Mouse (Mus musculus) hindbrain, embryonic 13.5 days (tissue): Measurements from ENCODE around the gene Apoh. TPM values are rescaled to one million over a fixed set of nuclear protein-coding genes. Genes with fewer than 3 reads are reported as not detected.

Source experiments
- ATAC-seq: fragments of 200-750 bp; cut with Nextera tagmentation; 2 replicates; pipeline ENCODE4 v1.8.0; 2017; ENCODE audit warnings: moderate TSS enrichment; ENCODE audit not compliant: low FRiP score
- H3K27ac ChIP-seq: fragments of 300-500 bp; sonication (generic); 2 replicates; pipeline ENCODE4 v1.5.1; 2015; ENCODE audit warnings: inconsistent platforms, mild to moderate bottlenecking, moderate library complexity
- H3K27me3 ChIP-seq: fragments of 300-500 bp; sonication (generic); 2 replicates; pipeline ENCODE4 v1.6.1; 2015; ENCODE audit warnings: mild to moderate bottlenecking, inconsistent platforms
- H3K36me3 ChIP-seq: fragments of 300-500 bp; sonication (generic); 2 replicates; pipeline ENCODE4 v1.6.1; 2015; ENCODE audit warnings: mild to moderate bottlenecking, inconsistent platforms
- H3K4me1 ChIP-seq: fragments of 300-500 bp; sonication (generic); replicated peaks from 2 replicates; pipeline ENCODE4 v1.6.1; 2015; ENCODE audit warnings: inconsistent platforms
- H3K4me2 ChIP-seq: fragments of 300-500 bp; sonication (generic); 2 replicates; pipeline ENCODE4 v1.6.1; 2015; ENCODE audit warnings: inconsistent platforms, mild to moderate bottlenecking, moderate library complexity
- H3K4me3 ChIP-seq: fragments of 300-500 bp; sonication (generic); 2 replicates; pipeline ENCODE4 v1.5.1; 2015; ENCODE audit warnings: mild to moderate bottlenecking, inconsistent platforms
- H3K9ac ChIP-seq: fragments of 300-500 bp; sonication (generic); 2 replicates; pipeline ENCODE4 v1.6.1; 2015; ENCODE audit warnings: mild to moderate bottlenecking, inconsistent platforms
- H3K9me3 ChIP-seq: fragments of 300-500 bp; sonication (generic); 2 replicates; pipeline ENCODE4 v1.6.1; 2016; ENCODE audit warnings: inconsistent platforms
- WGBS: fragments of 180-500 bp; shearing (Covaris S2); methylation state at CpG from one replicate; pipeline ENCODE4 v1.1.7; 2015; 5-methylcytosine and 5-hydroxymethylcytosine counted together
- polyA plus RNA-seq: library from polyadenylated mRNA; unstranded; fragments of >200 nt; fragmentation: Nextera tagmentation; extraction: Ambion mirVana; gene quantifications from 2 replicates; pipeline ENCODE4 v1.2.1, GENCODE M21; 2015

Apoh gene
- polyA plus RNA-seq, 1 experiment from 2014 or later = 0.14 TPM

- no peaks in the 10 kb centered on the region for H3K4me1 ChIP-seq
- H3K27ac ChIP-seq = no peak overlapping the region
- 86% methylated on average over 5 of the region's 5 CpGs for WGBS
- no peak overlapping the region for H3K4me2 ChIP-seq
- no peaks in the 10 kb centered on the region for H3K9me3 ChIP-seq
- H3K4me3 ChIP-seq = no peak overlapping the region
- H3K9ac ChIP-seq = no peak overlapping the region
- no peaks in the 10 kb centered on the region for H3K27me3 ChIP-seq
- no peak for ATAC-seq
- no peaks in the 10 kb centered on the region for H3K36me3 ChIP-seq
Observed at GRCm38 (mm10) chr11:108309791-108310190, 33.4 kb upstream of the Apoh start.

DNA sequence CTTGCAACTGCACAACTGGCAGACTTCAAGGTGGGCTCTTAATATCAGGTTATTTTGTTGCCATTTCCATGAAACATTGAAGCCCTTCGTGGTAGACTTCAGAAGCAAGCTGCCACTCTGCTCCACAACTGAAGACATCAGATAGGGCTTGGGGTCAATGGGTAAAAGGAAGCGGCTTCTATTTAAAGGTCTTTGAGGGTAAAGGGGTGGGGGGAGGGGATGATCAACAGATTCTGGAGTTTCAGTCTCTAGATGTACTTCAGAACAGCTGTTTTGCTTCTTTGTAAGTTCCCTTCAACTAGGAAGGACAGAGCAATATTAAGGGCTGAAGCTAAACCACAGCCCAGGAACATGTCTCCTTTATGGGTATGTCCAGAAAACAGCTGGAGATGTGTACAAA is 31.2 kb upstream of the Apoh start:
- 79% methylated on average over 2 of the region's 2 CpGs for WGBS
- Histone ChIP-seq H3K4me3 (no peak overlapping the region), H3K4me1 (no peaks in the 10 kb centered on the region), H3K4me2 (no peak overlapping the region), H3K36me3 (no peaks in the 10 kb centered on the region), H3K27me3 (no peaks in the 10 kb centered on the region), H3K27ac (no peak overlapping the region), H3K9me3 (no peaks in the 10 kb centered on the region), H3K9ac (no peak overlapping the region)
- ATAC-seq = no peak

- no peaks in the 10 kb centered on the region for H3K36me3 ChIP-seq
- ATAC-seq = no peak
- H3K9me3 ChIP-seq = no peaks in the 10 kb centered on the region
- no peak overlapping the region for H3K27ac ChIP-seq
- H3K27me3 ChIP-seq = no peaks in the 10 kb centered on the region
- no peaks in the 10 kb centered on the region for H3K4me1 ChIP-seq
- H3K4me2 ChIP-seq = no peak overlapping the region
- no peak overlapping the region for H3K9ac ChIP-seq
- H3K4me3 ChIP-seq = no peak overlapping the region
- 83% methylated on average over 5 of the region's 5 CpGs for WGBS
Observed at GRCm38 (mm10) chr11:108312516-108312915, 30.6 kb upstream of the Apoh start.

DNA sequence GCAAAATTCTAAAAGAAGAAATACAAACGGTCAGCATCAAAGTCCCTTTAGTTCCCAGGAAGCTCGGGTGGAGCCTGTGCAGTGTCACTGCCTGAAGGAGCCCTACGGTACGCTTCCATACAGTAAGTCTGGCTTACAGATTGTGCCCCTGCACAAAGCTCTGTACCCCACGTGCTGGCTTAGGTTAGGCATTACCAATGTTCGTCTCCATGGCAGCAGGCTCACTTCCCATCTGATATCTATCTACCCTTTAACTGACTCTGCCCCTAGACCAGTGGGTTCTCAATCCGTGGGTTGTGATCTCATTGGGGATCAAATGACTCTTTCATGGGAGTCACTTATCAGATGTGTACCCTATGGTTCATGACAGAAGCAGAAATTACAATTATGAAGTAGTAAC is 27.4 kb upstream of the Apoh start:
- no peaks in the 10 kb centered on the region for H3K9me3 ChIP-seq
- no peak overlapping the region for H3K27ac ChIP-seq
- 85% methylated on average over 7 of the region's 7 CpGs for WGBS
- no peaks in the 10 kb centered on the region for H3K27me3 ChIP-seq
- no peak for ATAC-seq
- H3K4me3 ChIP-seq = no peak overlapping the region
- no peaks in the 10 kb centered on the region for H3K36me3 ChIP-seq
- no peak overlapping the region for H3K4me2 ChIP-seq
- no peak overlapping the region for H3K9ac ChIP-seq
- 0 out of 2 replicates have a peak, but pooled peaks cover 3% of the 10 kb centered on the region for H3K4me1 ChIP-seq

GRCm38 (mm10) chr11:108317878-108318277 is 25.3 kb upstream of the Apoh start:
- WGBS = 87% methylated on average over 6 of the region's 6 CpGs
- Histone ChIP-seq H3K27ac (no peak overlapping the region), H3K9ac (no peak overlapping the region), H3K36me3 (no peaks in the 10 kb centered on the region), H3K27me3 (no peaks in the 10 kb centered on the region), H3K4me3 (no peak overlapping the region), H3K9me3 (no peaks in the 10 kb centered on the region), H3K4me2 (no peak overlapping the region), H3K4me1 (0 out of 2 replicates have a peak, but pooled peaks cover 3% of the 10 kb centered on the region)
- no peak for ATAC-seq

- ATAC-seq = no peak
- 86% methylated on average over 11 of the region's 11 CpGs for WGBS
Observed at GRCm38 (mm10) chr11:108319162-108319561, 24.0 kb upstream of the Apoh start.

DNA sequence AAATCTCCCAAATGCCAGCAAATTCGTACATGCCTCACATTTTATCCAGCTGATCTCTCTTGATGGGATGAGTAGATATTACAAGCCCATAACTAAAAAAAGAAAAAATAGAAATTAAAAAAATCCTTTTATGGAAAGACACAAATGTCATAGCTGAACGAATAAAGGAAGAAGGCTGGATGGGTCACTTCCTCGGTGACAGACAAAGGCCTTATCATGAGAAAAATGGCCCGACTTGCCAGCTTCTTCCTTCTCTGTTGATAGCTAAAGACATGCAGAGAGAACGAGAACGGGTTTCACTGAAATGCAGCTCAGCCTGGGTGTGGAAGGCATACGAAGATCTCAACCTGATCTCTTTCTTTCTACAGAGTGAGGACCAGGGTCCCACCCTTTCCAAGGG is 22.6 kb upstream of the Apoh start:
- no peak overlapping the region for H3K4me2 ChIP-seq
- 0 out of 2 replicates have a peak, but pooled peaks cover 3% of the 10 kb centered on the region for H3K4me1 ChIP-seq
- no peak overlapping the region for H3K27ac ChIP-seq
- H3K9ac ChIP-seq = no peak overlapping the region
- H3K27me3 ChIP-seq = no peaks in the 10 kb centered on the region
- no peaks in the 10 kb centered on the region for H3K36me3 ChIP-seq
- no peak overlapping the region for H3K4me3 ChIP-seq
- no peaks in the 10 kb centered on the region for H3K9me3 ChIP-seq
- WGBS = 88% methylated on average over 7 of the region's 7 CpGs
- ATAC-seq = no peak

More at GRCm38 (mm10) chr11:108319162-108319561, 24.0 kb upstream of the Apoh start:
- H3K4me2 ChIP-seq = no peak overlapping the region
- 0 out of 2 replicates have a peak, but pooled peaks cover 3% of the 10 kb centered on the region for H3K4me1 ChIP-seq
- H3K9ac ChIP-seq = no peak overlapping the region
- no peaks in the 10 kb centered on the region for H3K27me3 ChIP-seq
- no peaks in the 10 kb centered on the region for H3K9me3 ChIP-seq
- H3K27ac ChIP-seq = no peak overlapping the region
- H3K36me3 ChIP-seq = no peaks in the 10 kb centered on the region
- H3K4me3 ChIP-seq = no peak overlapping the region

DNA sequence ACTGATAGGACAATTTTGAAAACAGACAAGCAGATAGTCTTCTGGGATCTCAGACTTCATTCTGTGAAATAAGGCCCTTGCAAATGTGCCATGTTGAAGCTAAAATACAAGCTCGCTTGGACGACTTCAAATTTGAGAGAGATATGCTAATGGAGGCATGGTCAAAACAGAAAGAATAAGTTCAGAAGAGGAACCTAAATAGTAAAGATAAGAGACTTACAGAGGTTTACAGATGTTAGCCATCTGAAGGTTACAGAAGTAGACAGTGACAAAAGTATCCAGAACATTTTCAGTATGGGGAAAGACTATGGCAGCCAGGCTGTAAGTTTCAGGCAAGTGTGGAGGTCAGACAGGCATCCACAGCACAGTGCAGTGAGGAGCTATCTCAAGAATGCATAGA is 21.0 kb upstream of the Apoh start:
- Histone ChIP-seq H3K36me3 (no peaks in the 10 kb centered on the region), H3K27me3 (no peaks in the 10 kb centered on the region), H3K4me3 (no peak overlapping the region), H3K27ac (no peak overlapping the region), H3K9me3 (no peaks in the 10 kb centered on the region), H3K9ac (no peak overlapping the region), H3K4me2 (no peak overlapping the region), H3K4me1 (0 out of 2 replicates have a peak, but pooled peaks cover 3% of the 10 kb centered on the region)
- 91% methylated on average over 2 of the region's 2 CpGs for WGBS
- no peak for ATAC-seq

GRCm38 (mm10) chr11:108325943-108326342 is 17.2 kb upstream of the Apoh start:
- H3K27me3 ChIP-seq = no peaks in the 10 kb centered on the region
- no peak overlapping the region for H3K27ac ChIP-seq
- H3K36me3 ChIP-seq = no peaks in the 10 kb centered on the region
- no peaks in the 10 kb centered on the region for H3K9me3 ChIP-seq
- H3K4me3 ChIP-seq = no peak overlapping the region
- 0 out of 2 replicates have a peak, but pooled peaks cover 3% of the 10 kb centered on the region for H3K4me1 ChIP-seq
- ATAC-seq = no peak
- 88% methylated on average over 8 of the region's 8 CpGs for WGBS
- no peak overlapping the region for H3K4me2 ChIP-seq
- H3K9ac ChIP-seq = no peak overlapping the region

DNA sequence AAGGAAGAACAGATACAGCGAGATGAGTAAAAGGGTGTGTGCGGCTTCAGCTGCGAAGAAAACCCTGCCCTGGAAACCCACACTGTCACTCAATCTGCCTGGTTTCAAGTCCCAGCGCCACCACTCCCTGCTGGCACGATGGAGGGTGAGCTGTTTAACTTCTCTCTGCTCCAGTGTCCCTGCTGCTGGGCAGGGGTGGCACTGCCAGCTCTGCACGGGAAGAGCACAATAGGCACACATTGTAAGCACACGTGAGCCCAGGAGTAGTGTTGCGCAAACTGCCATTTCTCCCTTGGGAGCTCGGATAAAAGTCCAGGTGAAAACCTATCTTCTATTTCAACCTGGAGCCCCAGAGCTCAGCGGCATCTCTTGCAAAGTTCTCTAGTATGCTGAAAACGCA is 12.3 kb upstream of the Apoh start:
- H3K27ac ChIP-seq = no peak overlapping the region
- H3K9ac ChIP-seq = no peak overlapping the region
- no peak overlapping the region for H3K4me2 ChIP-seq
- 86% methylated on average over 11 of the region's 11 CpGs for WGBS
- H3K4me3 ChIP-seq = no peak overlapping the region
- H3K4me1 ChIP-seq = peaks cover 19% of the 10 kb centered on the region
- ATAC-seq = no peak
- no peaks in the 10 kb centered on the region for H3K27me3 ChIP-seq
- no peaks in the 10 kb centered on the region for H3K36me3 ChIP-seq
- no peaks in the 10 kb centered on the region for H3K9me3 ChIP-seq

GRCm38 (mm10) chr11:108333006-108333405 is 10.1 kb upstream of the Apoh start:
- Histone ChIP-seq H3K27me3 (no peaks in the 10 kb centered on the region), H3K9me3 (no peaks in the 10 kb centered on the region), H3K36me3 (no peaks in the 10 kb centered on the region), H3K27ac (no peak overlapping the region), H3K4me2 (no peak overlapping the region), H3K9ac (no peak overlapping the region), H3K4me3 (no peak overlapping the region), H3K4me1 (peaks cover 19% of the 10 kb centered on the region)
- ATAC-seq = no peak
- WGBS = 63% methylated on average over 5 of the region's 5 CpGs

DNA sequence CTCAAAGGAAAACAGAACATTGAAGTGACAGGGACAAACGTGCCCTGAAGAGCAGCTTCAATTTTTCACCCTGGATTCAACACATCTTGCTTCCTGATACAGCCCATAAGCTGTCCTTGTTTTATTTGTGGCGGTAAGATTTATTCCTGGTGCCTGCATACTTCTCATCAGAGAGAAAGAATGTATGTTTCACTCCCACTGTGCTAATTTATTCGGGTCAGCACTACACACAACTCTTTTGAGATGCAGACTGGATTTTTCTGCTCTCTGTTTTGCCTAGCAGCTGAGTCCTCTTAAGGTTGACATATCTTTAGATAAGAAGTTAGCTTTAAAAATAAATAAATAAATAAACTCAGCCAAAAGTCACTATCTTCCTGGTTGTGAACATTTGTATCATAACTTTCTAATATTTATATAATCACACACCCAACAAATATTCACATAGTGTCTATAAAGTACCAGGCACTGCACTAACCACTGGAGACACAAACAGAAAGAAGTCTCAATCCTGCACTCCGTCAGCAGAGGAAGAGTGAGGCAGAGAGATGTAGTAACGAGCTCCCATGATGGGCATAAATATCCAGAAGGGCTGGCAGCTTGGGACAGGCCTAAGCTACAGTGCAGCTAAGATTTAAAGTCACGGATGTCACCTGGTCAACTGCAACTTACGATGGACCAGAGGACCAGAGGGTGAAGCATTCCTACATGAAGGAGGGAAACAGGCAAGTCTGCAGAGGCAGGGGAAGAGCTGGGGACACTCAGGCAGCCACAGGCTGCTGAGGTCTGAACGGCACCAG is 9.4 kb upstream of the Apoh start:
- no peak for ATAC-seq
- H3K4me2 ChIP-seq = no peak overlapping the region

GRCm38 (mm10) chr11:108334658-108335057 is 8.5 kb upstream of the Apoh start:
- Histone ChIP-seq H3K27me3 (no peaks in the 10 kb centered on the region), H3K9me3 (no peaks in the 10 kb centered on the region), H3K36me3 (no peaks in the 10 kb centered on the region), H3K27ac (no peak overlapping the region), H3K4me2 (no peak overlapping the region), H3K4me3 (no peak overlapping the region), H3K4me1 (peaks cover 16% of the 10 kb centered on the region), H3K9ac (0 out of 2 replicates have a peak overlapping the region, but pooled peaks have one; percentile 29)
- 71% methylated on average over 3 of the region's 3 CpGs for WGBS
- ATAC-seq = no peak

More for the DNA sequence above, 9.4 kb upstream of the Apoh start:
- Histone ChIP-seq H3K27me3 (no peaks in the 10 kb centered on the region), H3K9me3 (no peaks in the 10 kb centered on the region), H3K36me3 (no peaks in the 10 kb centered on the region), H3K27ac (no peak overlapping the region), H3K4me1 (peaks cover 19% of the 10 kb centered on the region), H3K9ac (peak overlapping the region; percentile 29; the same call in 1 of the 2 replicates), H3K4me3 (no peak overlapping the region)
- 51% methylated on average over 8 of the region's 8 CpGs for WGBS
